Mouse (Mus musculus) natural killer cell, adult 2 months (primary cell): ENCODE data around the gene Ttc7b.

Experiments used
- DNase-seq, 2 experiments: peaks; one replicate each; pipeline ENCODE4 v3.0.0; 2022; ENCODE audit warnings: low spot score in 2 of 2

Ttc7b gene

DNA sequence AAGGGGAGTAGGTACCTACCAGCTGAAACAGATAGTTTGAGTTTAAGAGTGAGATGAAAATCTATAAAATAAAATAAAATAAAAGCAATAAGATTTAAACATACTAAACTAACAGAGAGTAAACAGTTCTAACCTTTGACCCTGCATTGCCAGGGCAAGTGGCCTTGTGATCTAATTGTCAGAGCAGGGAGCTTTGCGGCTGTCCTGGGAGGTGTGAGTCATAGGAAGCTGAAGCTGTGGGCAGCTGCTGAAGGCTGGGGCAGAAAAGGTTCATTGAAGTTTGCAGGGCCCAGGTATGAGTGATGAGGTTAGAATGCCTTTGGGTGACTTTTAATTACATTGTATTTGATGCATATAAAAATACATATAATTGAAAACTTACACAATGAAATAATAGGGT is 5.3 kb upstream of the Ttc7b start:
- DNase-seq = peak in 1 of 2 experiments; percentile 34

DNA sequence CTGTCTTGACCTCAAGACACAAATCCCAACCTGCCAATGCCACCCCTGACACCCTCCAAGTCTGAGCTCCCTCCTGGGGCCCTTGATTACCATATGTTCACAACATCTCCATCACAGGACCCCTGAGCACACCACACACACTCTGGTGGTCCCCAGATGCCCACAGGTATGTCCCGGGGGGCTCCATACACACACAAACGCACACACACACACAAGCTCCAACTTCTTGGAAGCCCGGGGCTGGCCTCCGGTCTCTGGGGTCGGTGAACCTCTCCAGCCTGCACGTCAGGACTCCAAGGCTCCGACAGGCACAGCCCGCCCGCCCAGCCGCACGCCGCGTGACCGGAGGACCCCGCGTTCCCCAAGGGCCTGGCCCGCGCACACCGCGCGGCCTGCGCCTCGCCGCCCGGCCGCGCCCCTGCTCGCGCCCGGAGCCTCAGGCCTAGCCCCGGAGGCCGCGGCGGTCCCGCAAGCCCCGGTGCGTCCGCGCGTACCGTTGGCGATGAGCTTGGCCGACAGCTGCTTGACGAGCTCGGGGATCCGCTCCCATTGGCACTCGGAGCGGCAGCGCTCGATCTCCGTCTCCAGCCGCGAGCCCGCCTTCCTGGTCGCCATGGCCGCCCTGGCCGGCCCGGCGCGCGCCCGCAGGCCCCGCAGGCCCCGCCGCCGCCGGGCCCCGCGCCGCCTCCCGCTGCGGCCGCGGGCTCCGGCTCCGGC is 391 bp downstream of the Ttc7b start:
- DNase-seq = peak; percentile 33 to 44

DNA sequence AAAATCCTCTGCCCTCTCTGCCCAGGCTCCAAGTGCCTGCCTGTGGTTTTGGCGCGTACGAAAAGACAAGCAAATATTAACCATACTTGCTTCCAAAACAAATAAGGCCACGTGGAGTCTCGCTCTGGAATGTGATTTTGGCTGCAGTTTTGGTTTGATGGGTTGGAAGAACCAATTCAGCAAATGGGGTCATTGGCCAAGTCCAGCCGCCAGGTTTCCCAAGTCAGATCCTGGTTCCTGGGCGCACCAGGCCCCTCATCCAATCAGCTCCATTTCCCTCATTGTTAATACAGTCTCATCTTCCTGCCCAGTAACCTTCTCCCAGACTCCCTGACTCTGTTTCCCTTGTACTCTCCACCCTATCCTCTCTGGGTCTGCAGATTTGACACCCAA is 946 bp downstream of the Ttc7b start:
- DNase-seq = no peak

DNA sequence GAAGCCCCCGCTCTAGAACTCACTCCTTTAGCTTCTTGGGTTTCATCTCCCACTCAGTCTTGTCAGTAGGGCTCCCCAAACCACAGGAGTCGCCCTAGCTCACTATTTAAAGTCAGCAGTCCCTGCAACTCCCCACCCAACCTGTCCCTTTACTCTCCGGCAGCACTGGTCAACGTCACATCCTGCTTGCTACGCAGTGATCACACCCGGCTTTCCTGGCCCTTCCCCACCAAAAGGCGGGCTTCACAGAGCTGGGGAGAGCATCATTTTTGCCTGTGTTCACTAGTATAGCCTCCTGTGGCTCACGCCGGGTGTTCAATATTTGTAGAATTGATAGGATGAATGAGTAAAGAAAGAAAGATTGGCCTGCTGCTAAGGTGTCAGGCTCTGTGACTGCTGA is 3.3 kb downstream of the Ttc7b start:
- no peak for DNase-seq

DNA sequence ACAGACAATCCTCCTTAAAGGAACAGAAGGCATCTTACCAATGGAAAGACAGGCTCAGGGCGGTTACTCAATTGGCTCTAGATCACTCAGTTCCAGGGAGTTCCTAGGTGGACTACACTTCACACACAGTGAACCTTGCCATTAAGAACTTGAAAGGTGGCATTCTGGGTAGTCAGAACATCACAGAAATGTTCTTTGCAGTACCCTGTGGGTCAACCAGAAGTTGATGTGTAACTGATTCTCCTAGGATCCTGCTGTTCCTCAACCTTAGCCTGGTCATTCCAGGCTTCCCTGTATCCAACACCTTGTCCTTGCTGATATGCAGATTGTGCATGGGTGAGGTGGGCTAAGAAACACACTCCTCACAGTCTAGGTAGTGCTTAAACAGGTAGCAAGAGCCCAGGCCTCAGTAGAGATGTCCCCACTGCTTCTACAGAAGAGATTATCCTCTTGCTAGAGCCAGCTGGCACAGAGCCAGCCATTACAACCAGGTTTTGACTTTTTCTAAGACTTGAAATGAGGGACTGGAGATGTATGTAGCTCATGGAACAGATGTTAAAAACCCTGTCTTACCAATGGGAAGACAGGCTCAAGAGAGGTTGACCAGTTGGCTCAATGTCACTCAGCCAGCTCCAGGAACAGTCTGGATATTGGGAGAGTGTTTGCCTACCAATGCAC is 4.3 kb downstream of the Ttc7b start:
- no peak for DNase-seq

DNA sequence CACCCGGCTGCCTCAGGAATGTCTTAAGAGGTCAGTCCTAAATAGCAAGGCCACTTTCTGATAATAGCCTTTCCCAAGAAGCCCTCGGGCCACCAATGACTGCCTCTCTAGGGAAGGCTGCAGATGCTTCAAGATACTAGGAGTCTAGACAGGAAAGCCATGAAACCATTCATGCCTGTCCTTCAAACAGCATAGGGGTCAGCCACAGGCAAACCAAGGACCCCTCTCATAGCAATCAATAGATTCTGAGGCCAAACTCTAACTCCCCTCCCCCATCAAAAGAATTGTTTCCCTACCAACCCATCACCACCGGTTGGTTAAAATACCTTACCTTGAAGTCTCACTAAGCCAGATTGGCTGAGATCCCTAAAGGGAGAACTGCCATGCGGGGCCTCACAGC is 5.1 kb downstream of the Ttc7b start:
- no peak for DNase-seq

DNA sequence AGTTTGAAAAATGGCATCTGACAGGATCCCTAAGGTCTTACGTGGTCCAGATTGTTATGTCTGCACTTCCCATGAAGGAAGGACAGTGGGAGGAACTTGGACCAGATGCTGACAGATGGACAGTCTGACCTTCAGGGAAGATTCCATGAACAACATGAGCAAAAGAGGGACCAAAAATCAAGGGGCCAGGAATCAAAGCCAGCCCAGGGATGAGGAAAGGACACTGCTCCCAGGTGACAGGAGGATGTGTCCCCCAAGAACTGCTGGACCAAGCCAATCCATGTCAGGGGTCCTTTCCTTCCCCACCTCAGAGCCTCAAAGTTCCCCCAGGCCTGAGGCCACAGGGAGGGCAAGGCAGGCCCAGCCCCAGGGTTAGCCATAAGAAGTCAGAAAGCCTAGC is 6.0 kb downstream of the Ttc7b start:
- DNase-seq = no peak

DNA sequence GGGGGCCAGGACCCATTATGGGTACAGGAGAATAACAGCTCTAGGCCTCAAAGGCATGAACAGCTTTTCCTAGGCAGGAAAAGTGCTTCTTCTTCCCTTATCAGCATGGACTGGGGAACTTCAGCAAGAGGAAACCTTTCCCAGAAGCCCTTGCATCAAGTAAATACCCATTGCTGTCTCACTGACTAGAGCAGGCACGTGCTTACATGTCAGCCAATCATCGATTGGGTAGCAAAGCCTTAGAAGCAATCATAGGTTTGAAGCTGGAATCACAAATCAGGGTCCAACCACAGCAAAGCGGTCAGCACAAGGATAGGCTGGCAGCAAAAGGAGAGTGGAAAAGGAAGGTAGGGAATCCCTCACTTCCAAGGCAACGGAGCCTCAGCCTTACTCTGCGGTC is 7.5 kb downstream of the Ttc7b start:
- DNase-seq = no peak

DNA sequence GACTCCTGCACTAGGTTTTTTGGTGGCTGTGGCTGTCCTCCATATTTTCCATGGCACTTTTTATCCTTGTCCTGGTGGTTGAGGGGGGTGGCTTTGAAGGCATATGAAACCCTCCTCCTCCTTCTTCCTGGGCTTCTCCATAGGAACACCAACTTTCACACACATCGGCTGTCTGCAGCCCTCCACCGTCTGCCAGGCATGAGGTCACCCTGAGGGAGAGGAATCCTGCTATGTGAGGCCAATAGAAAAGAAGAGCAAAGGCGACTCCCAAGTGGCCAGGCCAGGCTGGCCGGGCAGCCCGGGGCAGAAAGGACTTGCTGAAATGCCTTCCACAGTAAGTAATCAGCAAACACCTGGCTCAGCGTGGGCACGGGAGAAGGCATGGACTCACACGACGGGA is 8.0 kb downstream of the Ttc7b start:
- DNase-seq = no peak

DNA sequence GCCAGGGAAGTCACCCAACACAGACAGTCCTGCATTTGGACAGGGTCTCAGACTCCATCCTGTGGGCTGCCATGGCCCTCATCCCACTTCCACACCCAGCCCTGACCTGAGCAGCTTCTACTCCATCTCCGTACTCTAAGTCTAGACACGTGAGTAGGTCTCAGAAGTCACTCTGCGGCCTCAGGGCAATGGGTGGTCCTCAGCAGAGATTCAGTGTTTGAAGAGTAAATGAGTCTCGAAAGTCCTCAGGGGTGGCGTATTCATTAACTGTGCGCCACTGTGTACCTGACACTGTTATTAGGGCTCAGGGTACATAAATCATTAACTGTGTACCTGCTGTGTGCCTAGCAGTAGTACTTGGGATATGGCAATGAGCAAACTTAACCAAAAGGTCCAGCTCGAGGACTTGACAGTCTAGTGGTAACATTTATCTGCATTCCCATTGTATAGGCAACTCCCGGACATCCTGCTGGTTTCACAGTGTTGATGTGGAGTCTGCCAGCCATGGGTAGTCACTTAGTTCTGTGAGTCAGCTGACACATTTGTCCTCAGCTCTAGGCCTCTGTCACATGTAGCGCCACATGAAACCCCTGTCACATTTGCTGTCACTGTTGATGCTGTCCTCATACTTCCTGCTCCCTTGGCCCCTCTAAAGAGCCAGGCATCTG is 10.9 kb downstream of the Ttc7b start:
- no peak for DNase-seq

DNA sequence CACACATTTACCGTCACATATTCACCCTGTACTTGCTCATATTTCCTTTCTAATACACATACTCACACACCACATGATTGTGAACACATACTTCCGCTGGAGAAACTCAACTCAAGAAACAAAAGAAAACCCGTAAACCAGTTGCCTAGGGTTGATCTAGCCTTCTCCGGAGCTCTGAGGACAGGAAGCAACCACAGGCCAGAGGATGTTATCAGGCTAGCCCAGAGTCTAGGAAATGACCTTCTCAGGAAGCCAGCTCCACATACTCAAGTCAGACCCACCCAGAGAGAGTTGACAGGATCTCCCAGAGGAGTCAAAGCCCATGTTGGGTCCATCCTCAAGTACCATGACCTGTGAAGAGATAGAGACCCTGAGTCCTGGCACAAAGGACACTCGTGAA is 12.0 kb downstream of the Ttc7b start:
- DNase-seq = peak in 1 of 2 experiments; percentile 49

DNA sequence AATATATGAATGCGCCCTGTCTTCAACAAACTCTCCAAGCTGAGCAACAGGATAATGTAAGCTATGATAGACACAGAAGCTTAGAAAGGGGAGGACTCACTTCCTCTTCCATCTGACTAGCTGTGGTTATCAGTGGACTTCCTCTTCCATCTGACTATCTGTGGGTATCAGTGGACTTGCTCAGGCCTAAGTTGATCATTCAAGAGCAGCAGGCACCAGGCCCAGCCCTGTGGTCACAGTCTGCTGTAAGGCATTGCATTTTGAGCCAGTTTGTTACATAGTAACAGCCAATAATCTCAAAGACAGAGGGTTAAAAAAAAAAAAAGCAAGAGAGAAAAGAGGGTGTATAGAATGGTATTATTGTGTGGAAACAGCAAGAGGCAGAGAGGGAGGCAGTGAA is 15.1 kb downstream of the Ttc7b start:
- DNase-seq = peak; percentile 25 to 31

DNA sequence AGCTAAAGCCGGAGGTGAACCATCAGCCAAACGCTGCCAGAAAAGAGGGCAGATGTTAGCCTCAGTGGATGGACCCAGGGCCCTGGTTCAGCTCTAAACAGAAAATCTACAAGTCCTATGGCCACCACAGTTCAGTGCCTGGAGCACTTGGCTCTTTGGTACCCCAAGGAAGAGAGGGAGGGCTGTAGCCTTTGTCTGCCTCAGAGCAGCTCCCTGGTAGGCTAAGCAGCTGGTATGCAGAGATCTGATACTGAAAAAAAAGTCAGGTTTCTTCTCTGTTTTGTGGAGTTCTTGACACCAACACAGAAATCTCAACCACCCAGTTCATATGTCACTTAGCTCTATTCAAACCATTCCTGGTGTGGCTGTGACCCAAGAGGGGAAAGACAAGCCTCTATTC is 16.0 kb downstream of the Ttc7b start:
- DNase-seq = no peak

DNA sequence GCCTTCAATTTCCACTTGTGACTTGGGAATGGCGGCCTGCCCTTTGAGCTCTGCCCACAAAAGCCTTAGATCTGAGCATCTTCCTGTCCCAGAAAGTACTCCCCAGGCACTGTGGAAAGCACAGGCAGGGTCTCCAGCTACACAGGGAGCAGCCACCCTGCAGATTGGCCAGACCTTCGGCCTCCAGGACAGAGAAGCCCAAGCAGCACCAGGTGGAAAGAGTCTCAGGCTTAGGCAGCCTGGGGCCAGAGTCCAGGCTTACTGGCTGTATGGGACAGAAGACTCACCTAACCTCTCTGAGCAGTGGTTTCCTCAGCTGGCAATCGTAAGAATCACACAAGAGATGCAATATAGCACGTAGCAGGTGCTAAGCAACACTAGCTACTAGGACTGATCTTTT is 17.0 kb downstream of the Ttc7b start:
- no peak for DNase-seq

DNA sequence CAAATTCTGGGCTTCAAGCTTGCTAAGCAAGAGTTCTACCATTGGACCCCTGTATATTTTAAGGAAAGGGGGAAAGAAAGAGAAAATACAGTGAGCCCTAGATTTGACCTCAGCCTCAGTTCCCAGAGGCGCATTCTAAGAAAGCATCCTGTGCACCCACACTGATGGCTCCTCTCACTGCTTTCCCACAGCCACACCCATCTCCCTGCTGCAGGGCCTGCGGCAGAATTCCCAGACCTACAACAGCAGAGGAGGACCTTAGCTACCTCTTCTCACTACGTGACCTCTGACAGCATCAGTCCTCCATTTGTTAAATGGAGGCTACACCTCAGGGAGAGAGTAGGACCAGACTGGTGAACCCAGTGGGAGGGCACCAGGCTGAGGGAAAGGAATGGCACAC is 18.1 kb downstream of the Ttc7b start:
- no peak for DNase-seq

DNA sequence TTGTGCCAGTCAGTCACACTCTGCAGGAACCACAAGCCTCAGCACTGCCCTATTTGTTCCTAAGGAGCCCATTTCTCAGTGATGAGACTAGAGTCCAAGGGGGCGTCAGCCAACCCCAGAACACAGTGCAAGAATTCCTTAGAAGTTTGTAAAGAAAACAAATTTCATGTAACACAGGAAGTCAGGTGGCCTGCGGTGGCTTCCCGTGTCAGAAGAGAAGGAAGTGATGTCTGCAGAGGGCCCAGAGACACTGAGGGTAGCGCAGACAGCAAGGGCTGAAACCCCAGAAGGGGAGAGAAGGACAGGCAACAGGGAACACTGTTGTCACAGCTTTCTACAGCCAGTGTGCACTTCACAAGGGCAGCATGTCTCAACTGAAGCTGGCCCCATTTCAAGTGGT is 19.4 kb downstream of the Ttc7b start:
- DNase-seq = peak; percentile 65 to 71

DNA sequence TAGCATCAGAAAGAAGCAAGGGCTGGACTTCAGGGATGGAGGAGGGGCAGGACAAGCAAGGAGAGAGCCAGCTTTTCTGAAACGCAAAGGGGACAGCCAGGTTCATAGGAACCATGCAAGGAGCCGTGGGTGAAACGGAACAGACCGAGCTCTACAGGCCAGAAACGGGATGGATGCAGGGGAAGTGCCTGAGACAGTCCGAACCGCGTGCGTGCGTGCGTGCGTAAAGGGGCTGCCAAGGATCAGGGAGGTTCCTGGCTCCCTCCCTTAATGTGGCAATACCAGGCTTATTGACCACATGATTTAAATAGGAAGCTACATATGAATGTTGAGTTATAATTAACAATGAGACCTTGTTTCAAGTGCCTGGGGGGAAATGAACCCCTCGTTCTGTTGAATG is 21.2 kb downstream of the Ttc7b start:
- DNase-seq = no peak

DNA sequence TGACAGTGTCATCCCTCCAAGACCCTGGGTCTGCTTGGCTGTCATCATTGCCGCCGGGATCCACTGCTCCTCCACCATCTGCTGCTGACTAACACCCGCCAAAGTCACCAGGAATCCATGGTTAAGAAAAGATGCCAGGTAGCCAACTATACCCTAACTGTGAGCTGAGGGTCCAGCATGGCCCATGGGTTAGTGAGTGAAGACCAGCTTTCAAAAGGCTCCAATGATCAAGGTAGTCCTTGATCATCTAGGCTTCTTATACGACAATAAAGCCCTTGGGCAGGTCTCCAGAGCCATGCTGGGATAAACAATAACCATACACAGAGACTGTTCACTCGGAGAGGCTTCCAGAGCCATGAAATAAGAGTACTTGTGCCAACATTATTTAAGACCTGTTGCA is 22.6 kb downstream of the Ttc7b start:
- no peak for DNase-seq

DNA sequence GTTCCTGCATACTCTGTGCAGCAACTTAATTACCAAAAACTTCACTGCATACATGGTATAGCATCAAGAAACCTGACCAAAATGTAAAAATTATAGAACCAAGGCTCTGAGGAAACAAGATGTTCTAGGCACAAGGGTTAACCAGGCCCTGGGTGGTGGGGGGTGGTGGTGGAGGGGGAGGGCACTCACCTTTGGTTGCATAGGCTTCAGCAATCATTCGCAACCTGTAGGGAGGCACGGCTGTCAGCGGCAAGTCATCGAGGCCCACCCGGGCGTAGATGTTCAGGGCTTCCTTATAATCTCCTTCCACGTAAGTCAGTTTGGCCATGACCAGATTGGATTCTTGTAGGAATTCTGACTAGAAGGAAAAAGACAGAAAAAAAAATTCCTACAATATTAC is 25.5 kb downstream of the Ttc7b start:
- DNase-seq = no peak

DNA sequence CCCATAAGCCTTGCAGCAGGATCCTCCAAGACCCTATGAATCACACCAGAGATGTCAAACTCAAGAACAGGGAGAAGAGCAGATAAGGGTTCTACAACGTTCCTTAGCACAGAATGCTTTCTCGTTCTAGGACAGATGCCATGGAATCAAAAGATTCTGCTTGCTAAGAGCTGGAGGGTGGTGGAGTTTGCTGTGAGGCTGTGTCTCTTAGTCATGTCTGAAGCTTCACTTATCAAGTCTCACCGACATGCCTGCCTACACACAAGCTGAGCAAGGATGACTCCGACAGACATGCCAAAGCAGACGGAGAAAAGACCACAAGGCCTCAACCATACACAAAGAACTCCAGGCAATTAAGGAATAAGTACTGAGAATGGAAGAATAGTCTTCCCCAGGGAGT is 27.4 kb downstream of the Ttc7b start:
- DNase-seq = no peak

DNA sequence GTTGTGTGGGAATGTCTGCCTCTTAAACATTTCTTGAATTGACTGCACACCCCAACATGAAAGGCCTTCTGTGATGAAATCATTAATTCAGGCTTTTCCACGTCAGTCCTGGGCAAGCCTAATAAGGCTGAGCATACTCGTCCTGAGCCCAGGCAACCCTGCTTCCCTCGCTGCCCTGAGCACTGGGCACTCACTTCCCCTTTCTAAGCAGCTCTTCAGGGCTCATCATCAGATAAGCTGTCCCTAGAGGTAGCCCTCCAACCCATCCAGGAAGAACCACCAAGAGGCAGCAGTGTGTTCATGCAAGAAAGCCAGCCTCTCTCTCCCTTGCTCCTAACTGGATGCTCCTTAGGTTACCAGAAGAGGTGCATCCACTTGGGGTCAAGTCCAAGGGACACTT is 27.9 kb downstream of the Ttc7b start:
- DNase-seq = no peak

DNA sequence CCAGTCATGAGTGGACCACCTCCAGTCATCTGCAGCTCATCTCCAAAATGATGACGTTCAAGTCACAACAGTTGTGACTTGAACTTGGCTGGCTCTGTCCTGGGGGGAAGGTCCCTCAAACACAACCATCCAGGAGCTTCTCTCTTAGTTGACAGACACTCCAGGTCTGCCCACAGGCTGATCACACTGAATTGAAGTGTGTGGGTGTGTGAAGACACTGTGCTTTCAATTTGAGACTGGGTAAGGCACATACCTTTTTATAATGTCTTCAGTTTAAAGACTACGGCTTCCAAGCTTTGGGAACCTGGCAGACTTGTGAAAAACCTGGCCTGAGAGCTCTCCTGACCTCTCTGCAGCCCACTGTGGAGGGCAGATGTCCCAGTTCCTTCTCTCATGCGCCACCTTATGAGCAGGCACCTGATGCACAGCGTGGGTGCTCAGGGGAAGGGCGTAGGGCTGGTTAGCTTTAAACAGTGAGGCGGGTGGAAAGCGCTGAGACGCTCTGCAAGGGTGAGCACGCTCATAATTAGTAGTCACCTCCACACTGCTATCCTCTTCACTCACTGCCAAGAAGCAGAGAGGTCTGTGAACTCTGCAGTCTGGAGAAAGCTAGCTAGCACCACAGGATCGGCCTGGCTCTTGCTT is 28.5 kb downstream of the Ttc7b start:
- DNase-seq = no peak

DNA sequence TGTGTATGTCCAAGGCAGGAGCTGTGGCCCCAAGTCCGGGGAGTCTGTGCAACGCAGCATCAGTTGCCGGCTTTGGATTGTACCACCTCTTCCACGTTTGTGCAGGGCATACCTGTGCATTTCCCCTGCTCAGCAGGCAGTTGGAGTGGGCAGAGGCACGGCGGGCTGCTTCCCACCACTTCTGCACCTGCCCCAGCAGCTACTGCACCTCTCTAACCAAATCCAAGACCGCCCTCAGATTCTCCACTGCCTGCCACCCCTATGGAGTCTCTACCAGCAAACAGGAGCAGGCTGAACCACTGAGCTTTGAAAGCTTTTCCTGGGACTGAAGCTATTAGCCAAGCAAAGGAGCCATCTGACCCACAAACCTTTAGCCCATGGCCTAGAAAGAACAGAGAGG is 30.8 kb downstream of the Ttc7b start:
- DNase-seq = no peak
